Comparison of ENCODE assay signal across 8 mouse cellular contexts in genomic region chr19:36736537-36736936, GRCm38 (mm10). TPM values are rescaled to one million over a fixed set of nuclear protein-coding genes. Genes with fewer than 3 reads are reported as not detected.
DNase-seq lines count a peak whose midpoint lies in the region; ATAC-seq and TF ChIP-seq lines count a peak whose summit lies in the region.

Gene Ppp1r3c, minus strand, starts transcription at chr19:36736653.

- no peaks in the 10 kb centered on the region for H3K36me3 ChIP-seq in forebrain, embryonic 10.5 days (replicated peaks)
- H3K36me3 ChIP-seq in heart, embryonic 14.5 days (ENCODE audit: control insufficient read depth, insufficient read depth, low read length) = peaks cover 26% of the 10 kb centered on the region
- peaks cover 5% of the 10 kb centered on the region for H3K36me3 ChIP-seq in liver, adult 2 months (ENCODE audit: control insufficient read depth, insufficient read depth, low read length)
- 0 out of 2 replicates have a peak, but pooled peaks cover 4% of the 10 kb centered on the region for H3K36me3 ChIP-seq in stomach, postnatal 0 days (ENCODE audit: control insufficient read depth, insufficient read depth, low read length)

- no peak for TF ChIP-seq CTCF in liver, adult 2 months (IDR thresholded peaks at IDR 0.05; ENCODE audit: low read depth, low read length)
- TF ChIP-seq CTCF in stomach, postnatal 0 days (IDR thresholded peaks at IDR 0.05; ENCODE audit: low read depth) = no peak; the same call in 1 of the 2 replicates

- peak; percentile 99 for ATAC-seq in heart, embryonic 14.5 days (ENCODE audit: insufficient number of reproducible peaks, insufficient read depth, low FRiP score, low read depth)
- ATAC-seq in stomach, postnatal 0 days (ENCODE audit: low FRiP score, low TSS enrichment) = peak; percentile 98

- peak within 1 kb of the TSS; percentile 62 for H3K4me2 ChIP-seq in heart, embryonic 14.5 days (ENCODE audit: low read length)
- H3K4me2 ChIP-seq in stomach, postnatal 0 days (replicated peaks; ENCODE audit: low read depth) = peak within 1 kb of the TSS; percentile 65

- peak within 1 kb of the TSS; percentile 59 for H3K4me3 ChIP-seq in forebrain, embryonic 10.5 days
- H3K4me3 ChIP-seq in heart, embryonic 14.5 days (ENCODE audit: control insufficient read depth in 1 of 2, insufficient read depth in 1 of 2, low read depth in 1 of 2, low read length in 2 of 2) = peak within 1 kb of the TSS; percentile 71 to 78
- H3K4me3 ChIP-seq in liver, adult 2 months (ENCODE audit: insufficient read depth, low read depth, low read length) = peak within 1 kb of the TSS; percentile 70
- peak within 1 kb of the TSS; percentile 57 for H3K4me3 ChIP-seq in stomach, postnatal 0 days (ENCODE audit: low read depth, low read length)

- 0% methylated on average over 33 of the region's 33 CpGs for WGBS in forebrain, embryonic 10.5 days
- WGBS in heart, embryonic 14.5 days = under 1% methylated on average over 33 of the region's 33 CpGs
- under 1% methylated on average over 33 of the region's 33 CpGs for WGBS in liver, adult 2 months
- WGBS in stomach, postnatal 0 days = under 1% methylated on average over 33 of the region's 33 CpGs

- H3K4me1 ChIP-seq in forebrain, embryonic 10.5 days = peaks cover 16% of the 10 kb centered on the region
- peaks cover 7 to 25% of the 10 kb centered on the region in 2 experiments for H3K4me1 ChIP-seq in heart, embryonic 14.5 days (ENCODE audit: control insufficient read depth in 2 of 2, insufficient read depth in 2 of 2, low read length in 2 of 2)
- peaks cover 22% of the 10 kb centered on the region for H3K4me1 ChIP-seq in liver, adult 2 months (ENCODE audit: control insufficient read depth, insufficient read depth, low read length)
- H3K4me1 ChIP-seq in stomach, postnatal 0 days (replicated peaks; ENCODE audit: control insufficient read depth, insufficient read depth) = 0 out of 2 replicates have a peak, but pooled peaks cover 3% of the 10 kb centered on the region

- H3K9me3 ChIP-seq in forebrain, embryonic 10.5 days = peaks cover 3% of the 10 kb centered on the region; the same call in 1 of the 2 replicates
- no peaks in the 10 kb centered on the region for H3K9me3 ChIP-seq in heart, embryonic 14.5 days (ENCODE audit: control insufficient read depth, low read length)
- H3K9me3 ChIP-seq in stomach, postnatal 0 days (ENCODE audit: control insufficient read depth, low read length) = no peaks in the 10 kb centered on the region

- peak; percentile 99 for TF ChIP-seq POLR2A in liver, adult 2 months (IDR thresholded peaks at IDR 0.05; ENCODE audit: extremely low read depth, insufficient read depth, low read length)

- peak; percentile 17 to 22 for DNase-seq in thymus, adult 18-20 months
- no peak for DNase-seq in thymus, postnatal 0 days (ENCODE audit: low spot score)
- peak; percentile 96 for DNase-seq in forebrain, embryonic 10.5 days (ENCODE audit: extremely low spot score, low spot score)
- DNase-seq in kidney, postnatal 10 days = peak; percentile 95
- DNase-seq in liver, adult 2 months (ENCODE audit: extremely low read depth, low read depth, low spot score) = peak; percentile 95
- DNase-seq in natural killer cell, adult 2 months (ENCODE audit: low spot score in 2 of 2) = peak; percentile 1 to 7
- DNase-seq in stomach, postnatal 0 days (ENCODE audit: low spot score) = peak; percentile 92

- TF ChIP-seq EP300 in stomach, postnatal 0 days (optimal IDR thresholded peaks at IDR 0.05) = peak; percentile 13

- H3K79me2 ChIP-seq in liver, adult 2 months (ENCODE audit: control insufficient read depth, insufficient read depth, low read length) = no peaks in the 10 kb centered on the region; the same call in 1 of the 2 replicates

- H3K27ac ChIP-seq in forebrain, embryonic 10.5 days = peak within 1 kb of the TSS; percentile 93
- H3K27ac ChIP-seq in heart, embryonic 14.5 days (replicated peaks in 1 of 2; ENCODE audit: control insufficient read depth in 1 of 2, insufficient read depth in 1 of 2, low read depth in 2 of 2, low read length in 2 of 2) = peak within 1 kb of the TSS; percentile 96 to 99
- peak within 1 kb of the TSS; percentile 85 for H3K27ac ChIP-seq in liver, adult 2 months (replicated peaks; ENCODE audit: insufficient read depth, low read depth, low read length)
- H3K27ac ChIP-seq in stomach, postnatal 0 days (replicated peaks) = peak within 1 kb of the TSS; percentile 94

- peaks cover 24% of the 10 kb centered on the region for H3K27me3 ChIP-seq in forebrain, embryonic 10.5 days (ENCODE audit: poor library complexity, severe bottlenecking)
- no peaks in the 10 kb centered on the region for H3K27me3 ChIP-seq in heart, embryonic 14.5 days (ENCODE audit: control insufficient read depth, insufficient read depth, low read length)
- no peaks in the 10 kb centered on the region for H3K27me3 ChIP-seq in liver, adult 2 months (ENCODE audit: control insufficient read depth, insufficient read depth, low read length)
- no peaks in the 10 kb centered on the region for H3K27me3 ChIP-seq in stomach, postnatal 0 days (ENCODE audit: control insufficient read depth, insufficient read depth, low read length)

- peak within 1 kb of the TSS; percentile 95 for H3K9ac ChIP-seq in heart, embryonic 14.5 days (ENCODE audit: low read length)
- peak within 1 kb of the TSS; percentile 77 for H3K9ac ChIP-seq in liver, adult 2 months (ENCODE audit: low read depth, low read length)
- peak within 1 kb of the TSS; percentile 66 for H3K9ac ChIP-seq in stomach, postnatal 0 days (ENCODE audit: low read length)

RNA-seq across cellular contexts. Expression of gene Ppp1r3c, which starts in this region (rescaled TPM):
- 2.1 TPM in 2 replicates for polyA plus RNA-seq in thymus, postnatal 0 days (2015; fragmentation: Nextera tagmentation; extraction: Ambion mirVana)
- 1.3 and 1.5 TPM in 2 replicates for polyA plus RNA-seq in forebrain, embryonic 10.5 days (2016; fragmentation: Nextera tagmentation; extraction: Ambion mirVana)
- 106 and 113 TPM in 2 replicates for polyA plus RNA-seq in heart, embryonic 14.5 days (2014; fragmentation: Nextera tagmentation; extraction: Ambion mirVana)
- 30.1 and 39.9 TPM in 2 replicates for total RNA-seq in liver, adult 2 months (2014; rRNA removed)
- polyA plus RNA-seq in liver, adult 2 months (2012; rRNA removed) = 23.3 and 40.1 TPM in 2 replicates
- polyA plus RNA-seq in stomach, postnatal 0 days (2015; fragmentation: Nextera tagmentation; extraction: Ambion mirVana) = 7.0 and 7.1 TPM in 2 replicates
